Mouse (Mus musculus): Measurements from ENCODE around the gene Rnf34. TPM values are rescaled to one million over a fixed set of nuclear protein-coding genes. Genes with fewer than 3 reads are reported as not detected.

Rnf34 gene
- polyA plus RNA-seq, 1 experiment = 3.7 TPM

GRCm38 (mm10) chr5:122882256-122883050 is 32.6 kb downstream of the Rnf34 start:
- no peak for TF ChIP-seq CTCF (IDR thresholded peaks at IDR 0.05; ENCODE audit: extremely low read depth, insufficient read length, insufficient replicate concordance, low read depth, low read length)
- no peak for TF ChIP-seq POLR2A (IDR thresholded peaks at IDR 0.05; ENCODE audit: low read depth, low read length)
- Histone ChIP-seq H3K4me3 (ENCODE audit: low read depth, low read length) (peak overlapping the region; percentile 31), H3K4me1 (ENCODE audit: control insufficient read depth, insufficient read depth, insufficient read length, low read length) (peaks cover 32% of the 10 kb centered on the region), H3K27ac (ENCODE audit: insufficient read depth, low read depth, low read length) (peak overlapping the region; percentile 57), H3K27me3 (ENCODE audit: control insufficient read depth, insufficient read depth, low read length) (no peaks in the 10 kb centered on the region), H3K36me3 (ENCODE audit: control insufficient read depth, insufficient read depth, low read length) (peaks cover 15% of the 10 kb centered on the region)
- WGBS = 32% methylated on average over 18 of the region's 18 CpGs

GRCm38 (mm10) chr5:122883237-122883636 is 33.4 kb downstream of the Rnf34 start:
- TF ChIP-seq POLR2A (IDR thresholded peaks at IDR 0.05; ENCODE audit: low read depth, low read length) (no peak), CTCF (IDR thresholded peaks at IDR 0.05; ENCODE audit: extremely low read depth, insufficient read length, insufficient replicate concordance, low read depth, low read length) (no peak)
- H3K27ac ChIP-seq (ENCODE audit: insufficient read depth, low read depth, low read length) = peak overlapping the region; percentile 57
- WGBS = 62% methylated on average over 9 of the region's 9 CpGs

GRCm38 (mm10) chr5:122883652-122884235 is 33.9 kb downstream of the Rnf34 start:
- Histone ChIP-seq H3K36me3 (ENCODE audit: control insufficient read depth, insufficient read depth, low read length) (peaks cover 10% of the 10 kb centered on the region), H3K27ac (ENCODE audit: insufficient read depth, low read depth, low read length) (no peak overlapping the region), H3K27me3 (ENCODE audit: control insufficient read depth, insufficient read depth, low read length) (no peaks in the 10 kb centered on the region), H3K4me1 (ENCODE audit: control insufficient read depth, insufficient read depth, insufficient read length, low read length) (peaks cover 32% of the 10 kb centered on the region), H3K4me3 (ENCODE audit: low read depth, low read length) (no peak overlapping the region)
- TF ChIP-seq POLR2A (IDR thresholded peaks at IDR 0.05; ENCODE audit: low read depth, low read length) (no peak), CTCF (IDR thresholded peaks at IDR 0.05; ENCODE audit: extremely low read depth, insufficient read length, insufficient replicate concordance, low read depth, low read length) (no peak)
- WGBS = 48% methylated on average over 2 of the region's 2 CpGs

More at GRCm38 (mm10) chr5:122883237-122883636, 33.4 kb downstream of the Rnf34 start:
- H3K4me3 ChIP-seq (ENCODE audit: low read depth, low read length) = no peak overlapping the region
- peaks cover 32% of the 10 kb centered on the region for H3K4me1 ChIP-seq (ENCODE audit: control insufficient read depth, insufficient read depth, insufficient read length, low read length)
- peaks cover 10% of the 10 kb centered on the region for H3K36me3 ChIP-seq (ENCODE audit: control insufficient read depth, insufficient read depth, low read length)
- no peaks in the 10 kb centered on the region for H3K27me3 ChIP-seq (ENCODE audit: control insufficient read depth, insufficient read depth, low read length)

GRCm38 (mm10) chr5:122884594-122885348 is 34.9 kb downstream of the Rnf34 start:
- H3K27ac ChIP-seq (ENCODE audit: insufficient read depth, low read depth, low read length) = no peak overlapping the region
- H3K27me3 ChIP-seq (ENCODE audit: control insufficient read depth, insufficient read depth, low read length) = no peaks in the 10 kb centered on the region
- WGBS = 38% methylated on average over 7 of the region's 7 CpGs
- no peak overlapping the region for H3K4me3 ChIP-seq (ENCODE audit: low read depth, low read length)
- H3K36me3 ChIP-seq (ENCODE audit: control insufficient read depth, insufficient read depth, low read length) = peaks cover 8% of the 10 kb centered on the region
- H3K4me1 ChIP-seq (ENCODE audit: control insufficient read depth, insufficient read depth, insufficient read length, low read length) = peaks cover 32% of the 10 kb centered on the region
- TF ChIP-seq CTCF (IDR thresholded peaks at IDR 0.05; ENCODE audit: extremely low read depth, insufficient read length, insufficient replicate concordance, low read depth, low read length) = no peak
- TF ChIP-seq POLR2A (IDR thresholded peaks at IDR 0.05; ENCODE audit: low read depth, low read length) = no peak

GRCm38 (mm10) chr5:122887033-122887432 is 37.2 kb downstream of the Rnf34 start:
- Histone ChIP-seq H3K4me1 (ENCODE audit: control insufficient read depth, insufficient read depth, insufficient read length, low read length) (peaks cover 25% of the 10 kb centered on the region), H3K27me3 (ENCODE audit: control insufficient read depth, insufficient read depth, low read length) (no peaks in the 10 kb centered on the region), H3K36me3 (ENCODE audit: control insufficient read depth, insufficient read depth, low read length) (0 out of 2 replicates have a peak, but pooled peaks cover 2% of the 10 kb centered on the region), H3K27ac (ENCODE audit: insufficient read depth, low read depth, low read length) (no peak overlapping the region), H3K4me3 (ENCODE audit: low read depth, low read length) (no peak overlapping the region)
- 81% methylated on average over 9 of the region's 9 CpGs for WGBS
- TF ChIP-seq CTCF (IDR thresholded peaks at IDR 0.05; ENCODE audit: extremely low read depth, insufficient read length, insufficient replicate concordance, low read depth, low read length) = no peak

GRCm38 (mm10) chr5:122887926-122888611 is 38.2 kb downstream of the Rnf34 start:
- Histone ChIP-seq H3K4me1 (ENCODE audit: control insufficient read depth, insufficient read depth, insufficient read length, low read length) (peaks cover 18% of the 10 kb centered on the region), H3K36me3 (ENCODE audit: control insufficient read depth, insufficient read depth, low read length) (0 out of 2 replicates have a peak, but pooled peaks cover 2% of the 10 kb centered on the region), H3K4me3 (ENCODE audit: low read depth, low read length) (no peak overlapping the region), H3K27ac (ENCODE audit: insufficient read depth, low read depth, low read length) (no peak overlapping the region), H3K27me3 (ENCODE audit: control insufficient read depth, insufficient read depth, low read length) (no peaks in the 10 kb centered on the region)
- WGBS = 78% methylated on average over 8 of the region's 8 CpGs
- no peak for TF ChIP-seq CTCF (IDR thresholded peaks at IDR 0.05; ENCODE audit: extremely low read depth, insufficient read length, insufficient replicate concordance, low read depth, low read length)
- TF ChIP-seq POLR2A (IDR thresholded peaks at IDR 0.05; ENCODE audit: low read depth, low read length) = no peak

Measured in small intestine, adult 2 months (tissue).